Mouse (Mus musculus): ENCODE measurements around the gene Ola1. TPM values are rescaled to one million over a fixed set of nuclear protein-coding genes. Genes with fewer than 3 reads are reported as not detected.

Gene Ola1
- polyA plus RNA-seq (2017; shearing (Covaris generic)): 65.2 TPM

GRCm38 (mm10) chr2:73218913-73219312 lies at the start of gene Ola1:
Gene Ola1, minus strand, starts transcription at chr2:73218924.

Other genes with a start within 250 kb of the Ola1 start
- 88.7 TPM for gene Sp3, start 238.5 kb downstream of the Ola1 start, polyA plus RNA-seq (2017; shearing (Covaris generic))
- gene Gm11084, start 232.2 kb downstream of the Ola1 start, polyA plus RNA-seq (2017; shearing (Covaris generic)): not detected
- gene Sp9, start 53.0 kb upstream of the Ola1 start, polyA plus RNA-seq (2017; shearing (Covaris generic)): not detected
- gene Scrn3, start 93.7 kb upstream of the Ola1 start, polyA plus RNA-seq (2017; shearing (Covaris generic)): 13.4 TPM
- gene Cir1, start 93.8 kb upstream of the Ola1 start, polyA plus RNA-seq (2017; shearing (Covaris generic)): 30.5 TPM
- 34.0 TPM for gene Gpr155, start 167.6 kb upstream of the Ola1 start, polyA plus RNA-seq (2017; shearing (Covaris generic))

All from inflammation-experienced regulatory T-cells, adult 16 weeks (primary cell).